Mouse (Mus musculus) midbrain, postnatal 0 days (tissue): ENCODE measurements around the gene Amhr2. TPM values are rescaled to one million over a fixed set of nuclear protein-coding genes. Genes with fewer than 3 reads are reported as not detected.

Experiments
- ATAC-seq: fragments of 200-750 bp; cut with Nextera tagmentation; 2 replicates; pipeline ENCODE4 v1.8.0; 2017; ENCODE audit warnings: moderate number of reproducible peaks, mild to moderate bottlenecking, moderate TSS enrichment, moderate library complexity; ENCODE audit not compliant: low FRiP score
- DNase-seq: peaks from one replicate; pipeline ENCODE4 v3.0.0-alpha.2; 2015; ENCODE audit warnings: low spot score
- H3K27ac ChIP-seq: fragments of 300-500 bp; sonication (generic); 2 replicates; pipeline ENCODE4 v1.5.1; 2014; ENCODE audit warnings: low read depth, mild to moderate bottlenecking, low read length, mixed read lengths
- H3K27me3 ChIP-seq: fragments of 300-500 bp; sonication (generic); 2 replicates; pipeline ENCODE4 v1.6.1; 2014; ENCODE audit warnings: low read length, control low read depth, mixed read lengths; ENCODE audit not compliant: insufficient read depth
- H3K36me3 ChIP-seq: fragments of 300-500 bp; sonication (generic); 2 replicates; pipeline ENCODE4 v1.6.1; 2014; ENCODE audit warnings: low read length, control low read depth, mixed read lengths; ENCODE audit not compliant: insufficient read depth
- H3K4me1 ChIP-seq: fragments of 300-500 bp; sonication (generic); 2 replicates; pipeline ENCODE4 v1.6.1; 2014; ENCODE audit warnings: mild to moderate bottlenecking, control low read depth, antibody characterized with exemption, low read length, mixed read lengths; ENCODE audit not compliant: insufficient read depth
- H3K4me2 ChIP-seq: fragments of 300-500 bp; sonication (generic); 2 replicates; pipeline ENCODE4 v1.6.1; 2014; ENCODE audit warnings: low read depth, mild to moderate bottlenecking, low read length, mixed read lengths; ENCODE audit not compliant: poor library complexity, severe bottlenecking
- H3K4me3 ChIP-seq: fragments of 300-500 bp; sonication (generic); 2 replicates; pipeline ENCODE4 v1.5.1; 2014; ENCODE audit warnings: low read depth, mild to moderate bottlenecking, low read length, moderate library complexity
- H3K9ac ChIP-seq: fragments of 300-500 bp; sonication (generic); replicated peaks from 2 replicates; pipeline ENCODE4 v1.6.1; 2014; ENCODE audit warnings: mild to moderate bottlenecking, low read length, moderate library complexity, mixed read lengths; ENCODE audit not compliant: poor library complexity, severe bottlenecking
- H3K9me3 ChIP-seq: fragments of 300-500 bp; sonication (generic); 2 replicates; pipeline ENCODE4 v1.6.1; 2016; ENCODE audit warnings: low read length, control low read depth
- CTCF ChIP-seq: IDR thresholded peaks from 2 replicates; pipeline ENCODE4 v1.5.1; 2016; ENCODE audit warnings: antibody characterized with exemption, mild to moderate bottlenecking
- WGBS: fragments of 180-500 bp; shearing (Covaris S2); extraction: QIAGEN DNeasy Blood & Tissue Kit; methylation state at CpG from one replicate; pipeline ENCODE4 v1.1.7; 2014; 5-methylcytosine and 5-hydroxymethylcytosine counted together
- polyA plus RNA-seq: library from polyadenylated mRNA; unstranded; fragments of >200 nt; fragmentation: Nextera tagmentation; extraction: Ambion mirVana; gene quantifications from 2 replicates; pipeline ENCODE4 v1.2.1, GENCODE M21; 2015
- total RNA-seq: library from RNA; depleted of rRNA; stranded (reverse); fragments of >200 nt; gene quantifications from 2 replicates; pipeline ENCODE4 v1.2.3, GENCODE M21; 2014

Amhr2 gene
- total and polyA plus RNA-seq, 2 experiments from 2014 or later: 0.38 to 0.60 TPM

DNA sequence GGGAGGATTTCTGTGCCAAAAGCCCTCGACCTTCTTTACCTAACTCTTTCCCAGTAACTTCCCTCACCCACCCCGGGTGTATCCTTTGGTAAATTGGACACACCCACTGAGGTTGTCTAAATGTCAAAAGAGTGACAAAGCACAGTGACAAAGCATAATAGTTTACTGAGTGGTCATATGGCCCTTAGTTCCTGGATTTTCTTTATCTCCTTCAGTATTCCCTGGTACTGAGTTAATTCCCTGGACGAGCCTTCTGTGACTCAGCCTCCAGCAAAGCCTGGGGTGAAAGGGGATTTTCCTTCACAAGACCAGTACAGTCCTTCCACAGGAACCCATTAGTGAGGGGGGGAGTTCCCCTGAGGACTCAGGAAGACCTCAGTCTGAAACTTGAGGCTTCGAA, 15.8 kb downstream of the Amhr2 start:
- DNase-seq: no peak

DNA sequence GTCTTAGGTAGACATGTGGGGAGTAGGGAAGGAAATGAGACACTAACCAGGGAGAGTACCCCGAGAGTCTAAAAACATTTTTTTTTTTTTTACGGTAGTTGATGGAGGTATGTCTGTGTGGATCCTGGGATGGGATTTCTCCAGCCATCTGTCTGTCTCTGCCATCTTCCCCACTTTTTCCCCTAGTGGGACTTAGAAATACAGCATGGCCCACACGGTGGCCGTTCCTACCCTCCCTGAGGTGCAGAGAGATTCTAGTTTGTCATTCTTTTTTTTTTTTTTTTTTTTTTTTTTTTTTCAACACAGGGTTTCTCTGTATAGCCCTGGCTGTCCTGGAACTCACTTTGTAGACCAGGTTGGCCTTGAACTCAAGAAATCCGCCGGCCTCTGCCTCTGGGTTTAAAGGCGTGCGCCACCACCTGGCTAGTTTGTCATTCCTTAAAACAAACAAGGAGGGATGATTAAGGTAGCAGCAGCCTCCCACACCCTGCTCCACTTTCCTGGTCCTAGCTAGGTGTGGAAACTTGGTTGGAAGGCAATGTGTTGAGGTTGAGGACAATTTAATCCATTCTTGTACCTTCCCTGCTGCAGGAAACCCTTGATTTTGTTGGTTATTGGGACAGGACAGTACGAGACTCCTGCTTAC, 16.4 kb downstream of the Amhr2 start:
- Histone ChIP-seq H3K27ac (no peak overlapping the region), H3K27me3 (no peaks in the 10 kb centered on the region), H3K36me3 (0 out of 2 replicates have a peak, but pooled peaks cover 2% of the 10 kb centered on the region), H3K9me3 (no peaks in the 10 kb centered on the region), H3K9ac (no peak overlapping the region), H3K4me3 (no peak overlapping the region), H3K4me2 (no peak overlapping the region), H3K4me1 (no peaks in the 10 kb centered on the region)
- WGBS: 85% methylated on average over 9 of the region's 9 CpGs
- DNase-seq: no peak
- TF ChIP-seq CTCF: no peak
- ATAC-seq: no peak

More for the DNA sequence above, 15.8 kb downstream of the Amhr2 start:
- H3K4me3 ChIP-seq: no peak overlapping the region
- H3K4me1 ChIP-seq: no peaks in the 10 kb centered on the region
- no peaks in the 10 kb centered on the region for H3K9me3 ChIP-seq
- 69% methylated on average over 4 of the region's 4 CpGs for WGBS
- no peak for ATAC-seq
- H3K9ac ChIP-seq: no peak overlapping the region
- no peaks in the 10 kb centered on the region for H3K27me3 ChIP-seq
- no peak overlapping the region for H3K27ac ChIP-seq
- TF ChIP-seq CTCF: no peak
- H3K4me2 ChIP-seq: no peak overlapping the region
- 0 out of 2 replicates have a peak, but pooled peaks cover 2% of the 10 kb centered on the region for H3K36me3 ChIP-seq

DNA sequence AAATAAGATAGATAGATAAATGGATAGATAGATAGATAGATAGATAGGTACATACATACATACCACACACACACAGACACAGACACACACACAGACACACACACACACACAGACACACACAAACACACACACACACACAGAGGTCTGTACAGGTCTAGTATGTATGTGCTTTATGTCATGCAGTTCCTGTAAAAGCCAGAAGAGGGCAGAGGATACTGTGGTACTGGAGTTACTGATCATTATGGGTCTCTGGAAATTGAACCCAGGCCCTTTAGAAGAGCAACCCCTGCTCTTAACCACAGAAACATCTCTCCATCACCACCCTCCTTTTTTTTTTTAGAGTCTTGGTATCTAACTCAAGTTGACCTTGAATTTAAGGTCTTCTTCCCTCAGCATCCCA, 18.5 kb downstream of the Amhr2 start:
- TF ChIP-seq CTCF: peak; percentile 56
- no peaks in the 10 kb centered on the region for H3K9me3 ChIP-seq
- no peak for DNase-seq

DNA sequence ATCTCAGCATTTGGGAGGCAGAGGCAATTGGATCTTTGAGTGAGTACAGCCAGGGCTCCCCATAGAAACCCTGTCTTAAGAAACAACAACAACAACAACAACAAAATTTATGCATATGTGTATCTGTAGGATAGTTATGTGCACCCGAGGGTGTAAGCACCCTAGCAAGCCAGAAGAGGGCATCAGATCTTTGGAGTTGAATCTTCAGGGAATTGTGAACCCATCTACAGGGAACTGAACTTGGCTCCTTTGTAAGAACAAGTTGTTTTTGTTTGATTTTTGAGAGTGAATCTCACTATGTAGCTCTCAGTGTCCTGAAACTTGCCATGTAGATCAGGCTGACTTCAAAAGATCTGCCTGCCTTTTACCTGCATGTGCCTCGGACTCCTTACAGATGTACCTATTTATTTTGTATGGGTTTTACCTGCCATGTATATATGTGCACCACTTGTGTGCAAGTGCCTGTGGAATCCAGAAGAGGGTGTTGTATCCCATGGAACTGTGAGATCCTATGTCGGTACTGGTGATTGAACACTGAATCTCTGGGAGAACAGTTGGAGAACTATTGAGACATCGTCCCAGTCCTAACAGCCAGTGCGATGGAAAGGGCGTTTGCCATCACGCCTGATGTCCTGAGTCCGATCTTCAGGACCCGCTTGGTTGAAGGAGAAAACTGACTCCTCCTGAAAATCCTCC, 23.7 kb downstream of the Amhr2 start:
- Histone ChIP-seq H3K9me3 (no peaks in the 10 kb centered on the region), H3K4me3 (no peak overlapping the region), H3K27me3 (no peaks in the 10 kb centered on the region), H3K4me1 (no peaks in the 10 kb centered on the region), H3K36me3 (no peaks in the 10 kb centered on the region), H3K27ac (no peak overlapping the region), H3K4me2 (no peak overlapping the region), H3K9ac (no peak overlapping the region)
- 0 out of 2 replicates have a peak, but pooled peaks have one; percentile 7 for TF ChIP-seq CTCF
- ATAC-seq (no peak), DNase-seq (no peak)
- WGBS: 96% methylated on average over 9 of the region's 9 CpGs

More for the DNA sequence above, 18.5 kb downstream of the Amhr2 start:
- H3K4me2 ChIP-seq: no peak overlapping the region
- H3K4me3 ChIP-seq: no peak overlapping the region
- ATAC-seq: no peak
- H3K4me1 ChIP-seq: no peaks in the 10 kb centered on the region
- H3K27me3 ChIP-seq: no peaks in the 10 kb centered on the region
- no peak overlapping the region for H3K9ac ChIP-seq
- no peak overlapping the region for H3K27ac ChIP-seq
- H3K36me3 ChIP-seq: 0 out of 2 replicates have a peak, but pooled peaks cover 2% of the 10 kb centered on the region

DNA sequence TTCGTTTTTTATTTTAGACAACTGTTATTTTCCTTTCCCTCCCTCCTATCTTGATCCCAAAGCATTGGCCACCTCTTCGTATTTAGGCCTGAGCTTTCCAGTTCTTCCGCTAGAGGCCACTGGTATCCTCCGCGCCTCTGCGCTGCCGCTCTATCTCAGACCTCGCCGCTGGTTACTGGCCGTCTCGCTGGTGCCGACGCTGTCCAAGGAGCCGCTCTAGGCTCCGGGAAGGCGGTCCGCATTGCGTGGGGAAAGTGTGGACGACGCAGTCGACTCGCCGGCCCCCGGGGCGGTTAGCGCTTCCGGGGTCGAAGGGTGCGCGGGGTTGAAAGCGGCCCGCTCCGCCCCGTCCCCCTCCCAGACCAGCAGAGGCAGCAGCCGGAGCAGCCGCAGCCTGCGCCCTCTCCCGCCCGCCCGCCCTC, 25.0 kb downstream of the Amhr2 start, which contains the start of gene Pcbp2:
Pcbp2 (plus strand) TSS at position 357 of the 422 bp plus-strand sequence.
- ATAC-seq (peak; percentile 99), DNase-seq (peak; percentile 99)
- 0 out of 2 replicates have a peak, but pooled peaks cover 3% of the 10 kb centered on the region for H3K36me3 ChIP-seq
- no peaks in the 10 kb centered on the region for H3K4me1 ChIP-seq
- WGBS: under 1% methylated on average over 33 of the region's 40 CpGs
- peak within 1 kb of the TSS; percentile 98 for H3K27ac ChIP-seq
- H3K9me3 ChIP-seq: no peaks in the 10 kb centered on the region
- H3K4me2 ChIP-seq: peak within 1 kb of the TSS; percentile 56
- H3K9ac ChIP-seq: peak within 1 kb of the TSS; percentile 87
- H3K4me3 ChIP-seq: peak within 1 kb of the TSS; percentile 87
- H3K27me3 ChIP-seq: no peaks in the 10 kb centered on the region
- peak; percentile 95 for TF ChIP-seq CTCF
